Mouse (Mus musculus) inflammation-experienced regulatory T-cells, adult 6 months (primary cell): ENCODE measurements around the gene Fbxw4. TPM values are rescaled to one million over a fixed set of nuclear protein-coding genes. Genes with fewer than 3 reads are reported as not detected.
"Not testable (repeated sequence)": the region's sequence is repeated elsewhere in the genome, so short reads cannot be mapped to it uniquely, and the experiment has no call there.

Source experiments
- ATAC-seq: one replicate; pipeline ENCODE4 v1.8.0; 2017
- polyA plus RNA-seq, 3 experiments: library from polyadenylated mRNA; unstranded; fragments of 100-300 nt; shearing (Covaris generic); gene quantifications; one replicate each; pipeline ENCODE4 v1.2.1; 2017

The Fbxw4 gene
- polyA plus RNA-seq, 3 experiments from 2014 or later = 6.0 to 14.9 (median 14.4) TPM

GRCm38 (mm10) chr19:45577141-45577750 lies 82.9 kb downstream of the Fbxw4 start:
- ATAC-seq = peak; percentile 53

- ATAC-seq = no peak
Measured at GRCm38 (mm10) chr19:45575632-45576001, 84.5 kb downstream of the Fbxw4 start.

- ATAC-seq = peak; percentile 58
Measured at GRCm38 (mm10) chr19:45574941-45575631, 85.0 kb downstream of the Fbxw4 start.

GRCm38 (mm10) chr19:45574339-45574898 lies 85.7 kb downstream of the Fbxw4 start:
- ATAC-seq = no peak

GRCm38 (mm10) chr19:45573861-45574267 lies 86.2 kb downstream of the Fbxw4 start:
- ATAC-seq = peak; percentile 69

GRCm38 (mm10) chr19:45573033-45573432 lies 87.1 kb downstream of the Fbxw4 start:
- ATAC-seq = no peak

- ATAC-seq = no peak
Measured at GRCm38 (mm10) chr19:45567367-45567766, 92.7 kb downstream of the Fbxw4 start.

- ATAC-seq = no peak
Measured at GRCm38 (mm10) chr19:45565925-45566715, 94.0 kb downstream of the Fbxw4 start.

- peak; percentile 95 for ATAC-seq
Measured at GRCm38 (mm10) chr19:45560153-45560890, 99.8 kb downstream of the Fbxw4 start, which contains the start of the genes Poll and Gm17018. Gene Poll (minus strand): TSS chr19:45560531. Gene Gm17018 (plus strand): TSS chr19:45560615.

GRCm38 (mm10) chr19:45554136-45554535 lies 106.0 kb downstream of the Fbxw4 start:
- no peak for ATAC-seq

GRCm38 (mm10) chr19:45552187-45552586 lies 107.9 kb downstream of the Fbxw4 start:
- ATAC-seq = no peak

GRCm38 (mm10) chr19:45549948-45550347 lies 110.2 kb downstream of the Fbxw4 start:
- ATAC-seq = no peak

- ATAC-seq = no peak
Measured at GRCm38 (mm10) chr19:45549128-45549915, 110.8 kb downstream of the Fbxw4 start.

- ATAC-seq = not testable (repeated sequence)
Measured at GRCm38 (mm10) chr19:45548196-45548595, 111.9 kb downstream of the Fbxw4 start.

- peak; percentile 70 for ATAC-seq
Measured at GRCm38 (mm10) chr19:45544925-45545321, 115.2 kb downstream of the Fbxw4 start.

- ATAC-seq = no peak
Measured at GRCm38 (mm10) chr19:45544152-45544924, 115.8 kb downstream of the Fbxw4 start.

- ATAC-seq = no peak
Measured at GRCm38 (mm10) chr19:45542061-45542460, 118.1 kb downstream of the Fbxw4 start.

GRCm38 (mm10) chr19:45541409-45542041 lies 118.6 kb downstream of the Fbxw4 start:
- ATAC-seq = no peak

GRCm38 (mm10) chr19:45540657-45541408 lies 119.3 kb downstream of the Fbxw4 start:
- no peak for ATAC-seq
